Mouse (Mus musculus) erythroblast, embryonic 14.5 days (primary cell): Measurements from ENCODE around the gene Igsf8.

ENCODE experiments used
- GATA1 ChIP-seq: IDR thresholded peaks from 2 replicates; pipeline ENCODE4 v1.6.1; 2012; ENCODE audit warnings: low read length, inconsistent platforms, mixed read lengths
- TAL1 ChIP-seq: IDR thresholded peaks from 3 replicates; pipeline ENCODE4 v1.6.1; 2012; ENCODE audit warnings: low read length, inconsistent platforms, mixed read lengths

GRCm38 (mm10) chr1:172368768-172369418 lies 107.5 kb downstream of the Igsf8 start:
- TF ChIP-seq TAL1 (no peak), GATA1 (no peak)
